Mouse (Mus musculus): ENCODE measurements around the gene Gm10591. TPM values are rescaled to one million over a fixed set of nuclear protein-coding genes. Genes with fewer than 3 reads are reported as not detected.
"Not testable (repeated sequence)": the region's sequence is repeated elsewhere in the genome, so short reads cannot be mapped to it uniquely, and the experiment has no call there.

The Gm10591 gene
- not detected in 2 replicates for polyA plus RNA-seq (2014; fragmentation: Nextera tagmentation; extraction: Ambion mirVana)

GRCm38 (mm10) chr4:42611895-42612294 lies at the start of gene Gm10591:
TSS of gene Gm10591 (plus strand) at chr4:42612195.
- not testable (repeated sequence) for H3K4me1 ChIP-seq (ENCODE audit: control insufficient read depth, insufficient read depth, low read length); H3K27me3 ChIP-seq (ENCODE audit: control insufficient read depth, insufficient read depth, low read length); H3K4me3 ChIP-seq (ENCODE audit: low read depth, low read length); H3K4me2 ChIP-seq (ENCODE audit: low read depth, low read length); ATAC-seq (ENCODE audit: low read depth); H3K36me3 ChIP-seq (ENCODE audit: control insufficient read depth, insufficient read depth, low read length); H3K27ac ChIP-seq (ENCODE audit: low read depth, low read length); H3K9ac ChIP-seq (replicated peaks; ENCODE audit: low read depth, low read length); H3K9me3 ChIP-seq (ENCODE audit: control insufficient read depth, low read length)
- WGBS: no CpG with 5 or more reads among the region's 5 CpGs

GRCm38 (mm10) chr4:42629419-42629818 lies 17.4 kb downstream of the Gm10591 start, which contains the start of gene Gm2564:
TSS of gene Gm2564 (plus strand) at chr4:42629719.
- WGBS: no CpG with 5 or more reads among the region's 8 CpGs

DNA sequence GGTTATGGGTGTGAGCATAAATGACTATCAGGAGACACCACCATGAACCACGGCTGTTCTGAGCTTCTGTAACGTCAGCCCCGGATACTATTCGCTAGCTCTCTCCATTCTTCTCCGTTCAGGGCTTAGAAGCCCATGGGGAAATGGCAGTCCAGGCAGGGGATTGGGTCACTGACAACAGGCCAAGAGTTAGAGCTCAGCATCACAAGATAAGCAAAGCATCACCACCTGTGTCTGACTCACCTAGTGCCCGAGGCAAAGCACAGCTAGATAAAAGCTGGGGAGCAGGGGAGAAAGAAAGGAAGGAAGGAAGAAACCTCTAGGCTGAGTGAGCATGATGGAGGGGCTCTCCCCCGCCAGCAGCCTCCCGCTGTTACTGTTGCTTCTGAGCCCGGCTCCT lies 43.0 kb downstream of the Gm10591 start, which contains the start of gene Ccl27b:
Ccl27b (plus strand) TSS at position 301 of the 400 bp plus-strand sequence.
- not testable (repeated sequence) for H3K4me2 ChIP-seq (ENCODE audit: low read depth, low read length); H3K27ac ChIP-seq (ENCODE audit: low read depth, low read length); H3K36me3 ChIP-seq (ENCODE audit: control insufficient read depth, insufficient read depth, low read length); H3K4me3 ChIP-seq (ENCODE audit: low read depth, low read length); H3K4me1 ChIP-seq (ENCODE audit: control insufficient read depth, insufficient read depth, low read length); H3K9ac ChIP-seq (replicated peaks; ENCODE audit: low read depth, low read length); H3K27me3 ChIP-seq (ENCODE audit: control insufficient read depth, insufficient read depth, low read length); ATAC-seq (ENCODE audit: low read depth); H3K9me3 ChIP-seq (ENCODE audit: control insufficient read depth, low read length)
- no CpG with 5 or more reads among the region's 9 CpGs for WGBS

More at GRCm38 (mm10) chr4:42629419-42629818, 17.4 kb downstream of the Gm10591 start, which contains the start of gene Gm2564:
- not testable (repeated sequence) for H3K27ac ChIP-seq (ENCODE audit: low read depth, low read length); H3K4me3 ChIP-seq (ENCODE audit: low read depth, low read length); H3K27me3 ChIP-seq (ENCODE audit: control insufficient read depth, insufficient read depth, low read length); H3K4me2 ChIP-seq (ENCODE audit: low read depth, low read length); H3K9ac ChIP-seq (replicated peaks; ENCODE audit: low read depth, low read length); H3K36me3 ChIP-seq (ENCODE audit: control insufficient read depth, insufficient read depth, low read length); H3K4me1 ChIP-seq (ENCODE audit: control insufficient read depth, insufficient read depth, low read length); ATAC-seq (ENCODE audit: low read depth); H3K9me3 ChIP-seq (ENCODE audit: control insufficient read depth, low read length)

- WGBS: no CpG with 5 or more reads among the region's 3 CpGs
- H3K4me2 ChIP-seq (ENCODE audit: low read depth, low read length); H3K4me3 ChIP-seq (ENCODE audit: low read depth, low read length); H3K27ac ChIP-seq (ENCODE audit: low read depth, low read length); H3K9ac ChIP-seq (replicated peaks; ENCODE audit: low read depth, low read length); H3K9me3 ChIP-seq (ENCODE audit: control insufficient read depth, low read length); H3K4me1 ChIP-seq (ENCODE audit: control insufficient read depth, insufficient read depth, low read length); ATAC-seq (ENCODE audit: low read depth); H3K27me3 ChIP-seq (ENCODE audit: control insufficient read depth, insufficient read depth, low read length); H3K36me3 ChIP-seq (ENCODE audit: control insufficient read depth, insufficient read depth, low read length): not testable (repeated sequence)
Observed at GRCm38 (mm10) chr4:42661793-42662192, 49.8 kb downstream of the Gm10591 start, which contains the start of gene Il11ra2. TSS of gene Il11ra2 (minus strand) at chr4:42661893.

Other genes starting within 250 kb of the Gm10591 start
- gene Gm21586, start 172.8 kb upstream of the Gm10591 start, polyA plus RNA-seq (2014; fragmentation: Nextera tagmentation; extraction: Ambion mirVana): not detected in 2 replicates
- 0.12 and 0.67 TPM in 2 replicates for gene Gm2163, start 145.4 kb upstream of the Gm10591 start, polyA plus RNA-seq (2014; fragmentation: Nextera tagmentation; extraction: Ambion mirVana)
- gene Fam205a2, start 84.0 kb upstream of the Gm10591 start, polyA plus RNA-seq (2014; fragmentation: Nextera tagmentation; extraction: Ambion mirVana): not detected in 2 replicates
- gene Gm2564, start 17.5 kb downstream of the Gm10591 start, polyA plus RNA-seq (2014; fragmentation: Nextera tagmentation; extraction: Ambion mirVana): not detected in 2 replicates
- not detected in 2 replicates for gene Ccl27b, start 43.1 kb downstream of the Gm10591 start, polyA plus RNA-seq (2014; fragmentation: Nextera tagmentation; extraction: Ambion mirVana)
- gene Il11ra2, start 49.7 kb downstream of the Gm10591 start, polyA plus RNA-seq (2014; fragmentation: Nextera tagmentation; extraction: Ambion mirVana): not detected in 2 replicates
- gene 4930578G10Rik, start 123.3 kb downstream of the Gm10591 start, polyA plus RNA-seq (2014; fragmentation: Nextera tagmentation; extraction: Ambion mirVana): 1.4 TPM in 1 of 2 replicates, not detected in the other
- 0.45 TPM in 1 of 2 replicates, not detected in the other for gene Ccl19, start 144.4 kb downstream of the Gm10591 start, polyA plus RNA-seq (2014; fragmentation: Nextera tagmentation; extraction: Ambion mirVana)
- gene Ccl21a, start 161.8 kb downstream of the Gm10591 start, polyA plus RNA-seq (2014; fragmentation: Nextera tagmentation; extraction: Ambion mirVana): 0.68 and 1.1 TPM in 2 replicates
- 0.12 and 0.23 TPM in 2 replicates for gene Fam205a1, start 241.7 kb downstream of the Gm10591 start, polyA plus RNA-seq (2014; fragmentation: Nextera tagmentation; extraction: Ambion mirVana)
- 0.79 and 0.84 TPM in 2 replicates for gene Gm12394, start 244.6 kb downstream of the Gm10591 start, polyA plus RNA-seq (2014; fragmentation: Nextera tagmentation; extraction: Ambion mirVana)